Mouse (Mus musculus): ENCODE measurements at regions not wholly inside any gene's neighbourhood (a gene's known extent, or its start where the extent isn't known, plus 50 kb on each side); places are given as distances from the start of the nearest gene placed in this dataset.

DNA sequence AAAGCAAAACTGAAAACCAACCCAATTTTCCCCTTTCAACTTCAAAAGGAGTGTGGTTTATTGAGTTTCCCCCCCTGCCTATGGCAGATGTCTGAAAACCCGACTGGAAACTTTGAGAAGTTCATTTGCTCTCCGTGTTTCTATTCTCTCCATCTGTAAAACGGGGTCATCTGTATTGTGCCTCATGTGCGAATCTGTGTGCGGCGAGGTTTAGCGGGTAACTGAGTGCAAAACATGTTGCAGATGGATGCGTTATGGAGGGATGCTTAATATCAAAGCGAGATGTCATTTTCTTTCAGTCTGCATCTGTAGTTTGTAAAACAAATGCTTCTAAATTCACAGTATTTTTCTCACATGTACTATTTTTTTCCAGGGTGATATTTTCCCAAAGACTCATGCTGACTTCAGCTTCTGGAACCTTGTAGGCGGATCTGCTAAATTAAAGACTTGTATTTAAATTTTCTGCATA is 95.7 kb upstream of the Trp63 start:
- H3K36me3 ChIP-seq (ENCODE audit: control insufficient read depth, insufficient read depth, low read length, poor library complexity, severe bottlenecking) = no peaks in the 10 kb centered on the region
- H3K9me3 ChIP-seq (replicated peaks; ENCODE audit: control insufficient read depth, insufficient read depth, low read length, poor library complexity, severe bottlenecking) = no peaks in the 10 kb centered on the region
- TF ChIP-seq POLR2A (IDR thresholded peaks at IDR 0.05; ENCODE audit: insufficient read depth, low read length) (no peak), EP300 (IDR thresholded peaks at IDR 0.05; ENCODE audit: insufficient read depth, low read depth, low read length) (no peak), CTCF (IDR thresholded peaks at IDR 0.05; ENCODE audit: low read depth, low read length) (no peak)
- H3K4me1 ChIP-seq (ENCODE audit: control insufficient read depth, insufficient read depth, low read length) = peaks cover 4% of the 10 kb centered on the region
- H3K27me3 ChIP-seq (ENCODE audit: control insufficient read depth, insufficient read depth, low read length, poor library complexity, severe bottlenecking) = peaks cover 1% of the 10 kb centered on the region; the same call in 1 of the 2 replicates
- H3K4me3 ChIP-seq (ENCODE audit: low read depth, low read length) = no peak overlapping the region
- H3K9ac ChIP-seq (ENCODE audit: low read depth, poor library complexity, severe bottlenecking) = no peak overlapping the region
- H3K27ac ChIP-seq (ENCODE audit: insufficient read depth, low read length) = no peak overlapping the region

DNA sequence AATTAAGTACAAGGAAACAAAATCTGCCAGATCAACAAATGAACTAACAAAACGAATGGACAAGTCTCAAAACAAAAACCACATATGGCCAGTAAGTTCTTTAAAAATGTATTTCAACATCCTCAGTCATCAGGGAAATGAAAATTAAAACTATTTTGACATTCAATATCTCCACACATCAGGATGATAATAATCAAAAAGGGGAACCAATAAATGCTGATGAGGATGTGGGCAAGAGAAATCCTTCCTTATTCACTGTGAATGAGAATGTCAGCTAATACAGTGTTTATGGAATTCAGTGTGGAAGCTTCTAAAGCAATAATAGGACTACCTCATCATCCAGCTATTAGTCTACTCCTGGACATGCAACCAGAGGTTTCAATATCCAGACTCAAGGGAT is 86.1 kb upstream of the Trp63 start:
- Histone ChIP-seq H3K4me3 (ENCODE audit: low read depth, low read length) (no peak overlapping the region), H3K36me3 (ENCODE audit: control insufficient read depth, insufficient read depth, low read length, poor library complexity, severe bottlenecking) (no peaks in the 10 kb centered on the region), H3K27me3 (ENCODE audit: control insufficient read depth, insufficient read depth, low read length, poor library complexity, severe bottlenecking) (no peaks in the 10 kb centered on the region), H3K9ac (ENCODE audit: low read depth, poor library complexity, severe bottlenecking) (no peak overlapping the region), H3K9me3 (replicated peaks; ENCODE audit: control insufficient read depth, insufficient read depth, low read length, poor library complexity, severe bottlenecking) (no peaks in the 10 kb centered on the region), H3K4me1 (ENCODE audit: control insufficient read depth, insufficient read depth, low read length) (no peaks in the 10 kb centered on the region), H3K27ac (ENCODE audit: insufficient read depth, low read length) (no peak overlapping the region)
- TF ChIP-seq CTCF (IDR thresholded peaks at IDR 0.05; ENCODE audit: low read depth, low read length) = no peak
- no peak for TF ChIP-seq POLR2A (IDR thresholded peaks at IDR 0.05; ENCODE audit: insufficient read depth, low read length)
- TF ChIP-seq EP300 (IDR thresholded peaks at IDR 0.05; ENCODE audit: insufficient read depth, low read depth, low read length) = no peak

DNA sequence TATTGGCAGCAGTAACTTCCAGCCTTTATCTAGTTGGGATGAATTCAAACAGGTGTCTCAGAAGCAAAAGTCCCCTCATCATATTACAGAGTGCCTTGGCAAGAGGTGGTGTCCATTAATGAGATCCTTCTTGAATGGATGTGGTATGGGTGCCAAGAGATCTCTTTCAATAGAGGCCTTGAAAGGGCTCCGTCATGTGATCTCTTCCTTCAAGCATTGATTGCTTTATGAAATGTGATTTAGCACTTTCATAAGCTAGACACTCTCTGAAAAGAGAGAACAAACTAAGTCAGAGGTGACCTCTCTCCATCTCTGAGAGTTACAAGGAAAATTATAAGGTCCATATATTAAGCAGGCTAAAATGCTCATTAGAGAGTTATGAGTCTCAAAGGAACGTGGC is 80.4 kb upstream of the Trp63 start:
- TF ChIP-seq EP300 (IDR thresholded peaks at IDR 0.05; ENCODE audit: insufficient read depth, low read depth, low read length) = no peak
- no peak for TF ChIP-seq CTCF (IDR thresholded peaks at IDR 0.05; ENCODE audit: low read depth, low read length)
- no peak for TF ChIP-seq POLR2A (IDR thresholded peaks at IDR 0.05; ENCODE audit: insufficient read depth, low read length)
- no peak overlapping the region for H3K9ac ChIP-seq (ENCODE audit: low read depth, poor library complexity, severe bottlenecking)
- no peak overlapping the region for H3K27ac ChIP-seq (ENCODE audit: insufficient read depth, low read length)
- no peaks in the 10 kb centered on the region for H3K27me3 ChIP-seq (ENCODE audit: control insufficient read depth, insufficient read depth, low read length, poor library complexity, severe bottlenecking)
- H3K4me3 ChIP-seq (ENCODE audit: low read depth, low read length) = no peak overlapping the region
- no peaks in the 10 kb centered on the region for H3K4me1 ChIP-seq (ENCODE audit: control insufficient read depth, insufficient read depth, low read length)
- H3K36me3 ChIP-seq (ENCODE audit: control insufficient read depth, insufficient read depth, low read length, poor library complexity, severe bottlenecking) = no peaks in the 10 kb centered on the region
- H3K9me3 ChIP-seq (replicated peaks; ENCODE audit: control insufficient read depth, insufficient read depth, low read length, poor library complexity, severe bottlenecking) = no peaks in the 10 kb centered on the region

DNA sequence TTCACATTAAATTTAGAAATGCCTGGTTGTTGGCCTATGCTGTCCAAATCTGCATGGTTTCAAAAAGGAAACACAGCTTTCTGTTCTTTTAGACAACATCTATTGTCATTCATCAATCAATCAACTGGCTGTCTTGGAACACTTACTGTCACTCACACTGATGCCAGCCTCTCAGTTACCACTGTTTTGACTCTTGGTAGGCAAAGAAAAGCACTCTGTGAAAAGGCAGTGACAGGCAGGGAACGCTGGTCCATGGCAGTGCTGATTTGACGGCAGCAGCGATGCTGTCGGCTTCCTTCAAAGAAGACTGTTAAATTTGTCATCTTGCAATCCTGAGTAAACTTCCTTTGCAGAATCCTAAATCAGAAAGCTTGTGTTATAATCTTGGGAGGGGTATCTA is 68.3 kb upstream of the Trp63 start:
- TF ChIP-seq CTCF (IDR thresholded peaks at IDR 0.05; ENCODE audit: low read depth, low read length) (no peak), EP300 (IDR thresholded peaks at IDR 0.05; ENCODE audit: insufficient read depth, low read depth, low read length) (no peak), POLR2A (IDR thresholded peaks at IDR 0.05; ENCODE audit: insufficient read depth, low read length) (no peak)
- Histone ChIP-seq H3K9ac (ENCODE audit: low read depth, poor library complexity, severe bottlenecking) (no peak overlapping the region), H3K36me3 (ENCODE audit: control insufficient read depth, insufficient read depth, low read length, poor library complexity, severe bottlenecking) (no peaks in the 10 kb centered on the region), H3K27me3 (ENCODE audit: control insufficient read depth, insufficient read depth, low read length, poor library complexity, severe bottlenecking) (no peaks in the 10 kb centered on the region), H3K9me3 (replicated peaks; ENCODE audit: control insufficient read depth, insufficient read depth, low read length, poor library complexity, severe bottlenecking) (no peaks in the 10 kb centered on the region), H3K4me1 (ENCODE audit: control insufficient read depth, insufficient read depth, low read length) (no peaks in the 10 kb centered on the region), H3K4me3 (ENCODE audit: low read depth, low read length) (no peak overlapping the region), H3K27ac (ENCODE audit: insufficient read depth, low read length) (no peak overlapping the region)

DNA sequence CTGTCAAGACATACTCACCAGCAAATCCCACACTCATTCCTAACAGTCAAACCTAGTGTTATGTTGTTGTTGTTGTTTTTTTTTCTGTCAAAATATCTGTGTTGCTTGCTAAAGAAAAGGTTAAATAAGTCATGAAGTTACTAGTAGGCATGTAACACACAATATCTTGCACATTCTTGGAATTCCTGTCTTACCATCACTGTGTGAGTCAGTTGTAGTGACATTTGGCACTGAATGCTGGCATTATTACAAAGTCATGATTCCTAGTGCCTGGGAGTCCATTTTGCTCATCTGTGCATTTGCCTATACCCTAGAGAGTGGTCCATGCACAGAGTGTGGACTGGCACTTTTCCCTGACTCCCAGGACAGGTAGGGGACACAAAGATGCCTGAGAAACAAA is 67.9 kb upstream of the Trp63 start:
- Histone ChIP-seq H3K27me3 (ENCODE audit: control insufficient read depth, insufficient read depth, low read length, poor library complexity, severe bottlenecking) (no peaks in the 10 kb centered on the region), H3K4me3 (ENCODE audit: low read depth, low read length) (no peak overlapping the region), H3K9me3 (replicated peaks; ENCODE audit: control insufficient read depth, insufficient read depth, low read length, poor library complexity, severe bottlenecking) (no peaks in the 10 kb centered on the region), H3K9ac (ENCODE audit: low read depth, poor library complexity, severe bottlenecking) (no peak overlapping the region), H3K36me3 (ENCODE audit: control insufficient read depth, insufficient read depth, low read length, poor library complexity, severe bottlenecking) (no peaks in the 10 kb centered on the region), H3K27ac (ENCODE audit: insufficient read depth, low read length) (no peak overlapping the region), H3K4me1 (ENCODE audit: control insufficient read depth, insufficient read depth, low read length) (no peaks in the 10 kb centered on the region)
- TF ChIP-seq POLR2A (IDR thresholded peaks at IDR 0.05; ENCODE audit: insufficient read depth, low read length) (no peak), CTCF (IDR thresholded peaks at IDR 0.05; ENCODE audit: low read depth, low read length) (no peak), EP300 (IDR thresholded peaks at IDR 0.05; ENCODE audit: insufficient read depth, low read depth, low read length) (no peak)

DNA sequence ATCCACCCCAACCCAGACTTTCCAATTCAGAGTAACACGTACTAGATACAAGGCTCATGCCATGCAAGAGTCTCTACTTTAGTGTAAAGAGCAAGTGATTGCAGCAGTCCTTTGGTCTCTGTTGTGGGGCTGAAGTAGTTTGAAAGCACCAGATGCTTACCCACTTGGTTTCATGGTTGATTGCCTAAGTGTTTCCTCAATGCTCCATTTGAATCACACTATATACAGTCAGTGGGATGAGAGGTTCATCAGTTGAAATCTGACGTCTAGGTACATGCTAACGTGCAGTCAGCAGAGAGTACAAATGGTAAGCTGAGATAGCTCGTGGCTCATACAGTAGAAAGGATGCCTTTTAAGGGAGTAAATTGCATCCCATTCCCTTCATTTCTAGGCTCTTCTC is 64.7 kb upstream of the Trp63 start:
- H3K9ac ChIP-seq (ENCODE audit: low read depth, poor library complexity, severe bottlenecking) = no peak overlapping the region
- TF ChIP-seq EP300 (IDR thresholded peaks at IDR 0.05; ENCODE audit: insufficient read depth, low read depth, low read length) = no peak
- TF ChIP-seq POLR2A (IDR thresholded peaks at IDR 0.05; ENCODE audit: insufficient read depth, low read length) = no peak
- no peak for TF ChIP-seq CTCF (IDR thresholded peaks at IDR 0.05; ENCODE audit: low read depth, low read length)
- H3K27ac ChIP-seq (ENCODE audit: insufficient read depth, low read length) = no peak overlapping the region
- H3K36me3 ChIP-seq (ENCODE audit: control insufficient read depth, insufficient read depth, low read length, poor library complexity, severe bottlenecking) = no peaks in the 10 kb centered on the region
- no peak overlapping the region for H3K4me3 ChIP-seq (ENCODE audit: low read depth, low read length)
- H3K9me3 ChIP-seq (replicated peaks; ENCODE audit: control insufficient read depth, insufficient read depth, low read length, poor library complexity, severe bottlenecking) = no peaks in the 10 kb centered on the region
- H3K27me3 ChIP-seq (ENCODE audit: control insufficient read depth, insufficient read depth, low read length, poor library complexity, severe bottlenecking) = no peaks in the 10 kb centered on the region
- H3K4me1 ChIP-seq (ENCODE audit: control insufficient read depth, insufficient read depth, low read length) = no peaks in the 10 kb centered on the region
